Mouse (Mus musculus) cortical plate, adult 2 months (tissue): ENCODE data around the gene Evpl.

Experiments used
- CTCF ChIP-seq: fragments of 200-500 bp; IDR thresholded peaks from 2 replicates; pipeline ENCODE4 v1.5.1; 2011; ENCODE audit warnings: mild to moderate bottlenecking, control low read depth, low read length; ENCODE audit not compliant: insufficient read depth; ENCODE audit errors: extremely low read depth
- POLR2A ChIP-seq: fragments of 200-500 bp; IDR thresholded peaks from 2 replicates; pipeline ENCODE4 v1.6.1; 2011; ENCODE audit warnings: mild to moderate bottlenecking, low read length, control low read depth; ENCODE audit not compliant: insufficient read depth; ENCODE audit errors: extremely low read depth

DNA sequence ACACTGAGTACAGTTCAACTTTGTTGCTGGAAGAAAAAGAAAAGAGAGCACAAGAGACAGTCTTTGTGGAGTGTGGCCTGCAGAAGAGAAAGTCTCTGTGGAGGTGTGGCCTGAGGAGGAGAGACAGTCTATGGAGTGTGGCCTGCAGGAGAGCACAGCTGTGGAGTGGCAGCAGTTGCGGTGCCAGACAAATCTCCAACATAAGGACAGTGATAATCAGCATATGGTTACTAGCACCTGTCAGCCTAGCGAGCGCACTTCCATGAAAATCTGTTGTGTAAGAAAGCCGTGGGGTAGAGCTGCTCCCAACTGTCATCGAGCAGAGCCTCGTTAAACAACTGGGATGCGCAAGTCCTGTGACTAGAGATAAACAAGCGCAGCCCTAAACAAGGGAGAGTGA lies 31.7 kb upstream of the Evpl start:
- TF ChIP-seq CTCF = no peak
- no peak for TF ChIP-seq POLR2A
